Mouse (Mus musculus) hematopoietic stem cell, adult 5-6 weeks (primary cell): Measurements from ENCODE around the gene Ntn3. TPM values are rescaled to one million over a fixed set of nuclear protein-coding genes. Genes with fewer than 3 reads are reported as not detected.
A peak's percentile ranks its signal among the peaks of the same experiment; 100 is the strongest.

Experiments used
- ATAC-seq, 2 experiments: fragments of 125-278 bp in 1 of 2; replicated peaks in 1 of 2; 2 replicates each; pipeline ENCODE4 v1.8.0; 2016 to 2017; ENCODE audit warnings: inconsistent platforms in 2 of 2, mild to moderate bottlenecking in 2 of 2, moderate number of reproducible peaks in 2 of 2, low read depth in 1 of 2, moderate TSS enrichment in 1 of 2; ENCODE audit not compliant: low FRiP score in 2 of 2, poor library complexity in 2 of 2, severe bottlenecking in 2 of 2, insufficient read depth in 1 of 2, low TSS enrichment in 1 of 2
- total RNA-seq: library from RNA; stranded (forward); fragments of 172-1452, 232-1000 nt; gene quantifications from 2 replicates; pipeline ENCODE4 v1.2.3, GENCODE M21; 2017

Gene Ntn3
- total RNA-seq, 1 experiment from 2014 or later = 0.20 TPM

DNA sequence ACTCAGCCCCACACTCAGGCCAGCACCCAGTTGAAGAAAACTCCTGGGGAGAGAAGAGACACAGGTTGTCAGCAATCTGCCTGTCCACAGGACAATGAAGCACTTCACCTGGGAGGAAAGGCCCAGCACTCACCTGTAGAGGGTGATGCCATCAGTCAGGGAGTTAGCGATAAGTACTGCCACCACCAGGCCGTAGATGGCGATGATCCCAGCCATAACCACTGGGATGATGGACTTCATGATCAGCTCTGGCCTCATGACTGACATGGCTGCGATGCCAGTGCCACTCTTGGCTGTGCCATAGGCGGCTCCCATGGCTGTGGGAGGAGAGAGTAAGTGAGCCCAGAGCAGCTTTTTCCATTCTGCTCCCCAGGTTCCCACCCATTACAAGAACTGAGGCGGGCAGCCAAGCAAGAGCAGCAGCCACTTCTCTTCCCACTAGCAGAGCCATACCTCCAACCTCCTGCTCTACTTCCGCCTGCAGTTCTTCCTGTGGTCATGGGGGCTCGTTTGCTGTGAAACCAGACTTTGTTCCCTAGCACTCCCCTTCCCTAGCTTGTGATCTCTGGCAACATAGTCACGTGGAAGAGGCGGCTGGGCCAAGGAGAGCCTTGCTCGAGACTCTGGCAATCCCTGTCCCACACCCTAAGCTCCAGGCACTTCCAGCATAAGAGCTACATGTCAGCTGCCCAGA is 44.6 kb downstream of the Ntn3 start:
- no peak for ATAC-seq

DNA sequence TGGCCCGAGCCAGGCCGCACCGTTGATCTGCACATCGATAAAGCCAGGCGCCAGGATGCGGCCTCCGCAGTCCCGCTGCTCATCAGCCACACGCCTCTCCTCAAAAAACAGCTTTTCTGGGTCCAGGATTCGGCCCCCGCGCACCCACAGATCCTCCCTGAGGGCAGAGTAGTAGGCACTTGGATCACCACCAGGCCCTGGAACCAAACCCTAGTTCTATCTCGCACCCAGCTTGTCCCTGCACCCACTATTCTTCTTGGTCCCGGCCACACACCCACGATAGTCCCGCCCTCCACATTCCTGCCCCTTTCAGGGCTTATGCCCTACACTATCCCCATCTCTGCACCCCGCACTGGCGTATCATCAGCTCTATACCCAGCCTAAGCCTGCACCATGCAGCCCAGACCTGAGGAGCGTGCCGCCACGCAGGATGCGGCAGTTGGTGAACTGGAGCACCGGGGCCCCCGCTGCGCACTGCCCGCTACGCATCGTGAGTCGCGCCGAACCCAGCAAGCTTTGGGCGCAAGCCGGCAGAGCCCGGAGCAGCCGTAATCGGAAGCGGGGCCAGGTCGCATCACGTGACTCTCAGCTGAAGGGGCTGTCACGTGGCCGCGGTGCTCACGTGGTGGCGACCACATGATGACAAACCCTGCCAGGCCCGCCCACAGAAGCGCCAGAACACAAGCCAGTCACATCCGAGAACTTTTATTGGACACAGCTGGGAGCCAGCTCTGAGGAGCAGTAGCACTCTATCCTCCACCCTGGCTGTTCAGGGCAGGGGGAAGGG is 46.0 kb downstream of the Ntn3 start, which contains the start of gene Amdhd2:
Gene Amdhd2, minus strand, starts transcription at position 591 of the 787 bp plus-strand sequence.
- ATAC-seq = peak; percentile 43 to 46

DNA sequence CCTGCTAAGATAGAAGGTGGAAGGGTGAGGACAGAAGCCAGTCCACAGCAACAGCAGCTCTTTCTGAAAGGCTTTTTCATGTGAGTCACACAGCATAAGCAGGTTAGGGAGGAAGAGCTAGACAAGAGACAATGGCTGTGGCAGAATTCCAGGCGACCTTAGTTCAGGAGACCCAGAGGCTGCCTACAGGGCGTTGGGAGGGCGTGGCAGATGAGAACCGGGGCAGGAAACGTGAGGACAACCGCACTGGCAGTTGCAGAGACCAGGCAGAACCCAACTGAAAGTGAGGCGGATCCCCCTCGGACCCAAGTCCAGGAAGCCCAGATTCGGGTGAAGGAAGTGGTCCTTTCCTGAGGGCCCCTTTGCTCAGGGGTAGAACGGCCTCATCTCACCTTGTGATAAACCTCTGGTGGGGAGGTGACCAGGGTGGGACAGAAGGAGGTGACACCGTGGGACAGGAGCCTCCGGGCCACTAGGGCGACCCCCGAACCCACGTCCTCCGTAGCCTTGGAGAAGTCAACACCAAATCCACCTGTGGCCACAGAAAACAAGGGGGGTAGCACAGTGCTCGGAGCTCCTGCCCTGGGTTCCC is 46.7 kb downstream of the Ntn3 start:
- ATAC-seq = peak; percentile 9 to 51; a peak in 2 of 4 replicates

DNA sequence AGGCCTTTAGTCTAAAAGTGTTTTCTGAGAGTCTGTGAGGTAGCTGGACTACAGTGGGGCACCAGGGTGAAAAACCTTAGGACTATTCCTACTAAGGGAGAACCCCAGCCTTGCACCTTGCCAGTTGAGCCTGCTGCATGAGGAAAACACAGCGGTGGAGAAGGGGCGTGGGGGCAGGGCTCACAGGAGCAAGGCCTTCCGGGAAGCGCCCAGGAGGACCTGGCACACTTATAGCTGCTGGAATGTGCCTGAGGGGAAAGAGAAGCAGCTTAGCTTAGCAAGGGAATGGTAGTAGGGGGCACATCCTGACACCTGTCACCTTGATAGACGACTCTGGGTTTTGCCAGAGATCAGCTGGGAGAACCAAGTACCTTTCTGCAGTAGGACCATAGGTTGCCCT is 47.9 kb downstream of the Ntn3 start:
- ATAC-seq = no peak

DNA sequence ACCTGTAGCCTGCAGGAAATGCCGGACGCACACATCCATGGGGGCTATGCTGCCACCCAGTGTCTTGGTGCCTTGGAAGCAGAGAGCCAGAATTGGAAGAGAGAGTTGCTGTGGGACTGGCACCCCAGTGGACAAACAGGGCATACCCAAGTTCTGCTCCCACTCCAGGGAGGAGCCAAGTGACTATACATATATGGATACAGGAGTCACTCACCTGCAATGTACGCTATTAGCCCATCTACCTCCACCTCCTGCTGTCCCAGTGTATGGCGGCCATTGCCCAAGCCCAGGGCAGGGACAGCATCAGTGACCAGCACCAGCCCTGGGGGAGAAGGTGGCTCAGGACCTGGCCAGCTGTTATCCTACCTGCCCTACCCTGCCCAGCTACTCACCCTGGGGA is 51.8 kb downstream of the Ntn3 start:
- ATAC-seq = no peak

DNA sequence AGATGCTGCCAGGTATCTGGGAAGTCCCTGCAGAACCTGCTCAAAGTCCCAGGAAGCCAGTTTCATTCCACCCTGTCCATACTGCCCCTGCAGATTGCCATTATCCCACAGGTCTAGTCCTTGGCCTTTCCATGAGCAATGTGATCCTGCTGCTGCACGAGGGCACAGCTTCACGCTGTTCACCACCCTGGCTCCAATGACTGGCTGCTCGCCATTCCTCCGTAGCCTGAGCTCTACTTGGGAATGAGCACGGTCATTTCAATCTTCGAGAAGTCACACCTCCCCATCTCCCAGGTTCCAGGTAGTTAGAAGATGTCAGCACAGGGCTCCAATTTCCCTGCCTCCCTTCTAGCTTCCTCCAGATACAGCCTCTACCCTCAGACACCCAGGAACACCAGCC is 52.2 kb downstream of the Ntn3 start:
- ATAC-seq = no peak

DNA sequence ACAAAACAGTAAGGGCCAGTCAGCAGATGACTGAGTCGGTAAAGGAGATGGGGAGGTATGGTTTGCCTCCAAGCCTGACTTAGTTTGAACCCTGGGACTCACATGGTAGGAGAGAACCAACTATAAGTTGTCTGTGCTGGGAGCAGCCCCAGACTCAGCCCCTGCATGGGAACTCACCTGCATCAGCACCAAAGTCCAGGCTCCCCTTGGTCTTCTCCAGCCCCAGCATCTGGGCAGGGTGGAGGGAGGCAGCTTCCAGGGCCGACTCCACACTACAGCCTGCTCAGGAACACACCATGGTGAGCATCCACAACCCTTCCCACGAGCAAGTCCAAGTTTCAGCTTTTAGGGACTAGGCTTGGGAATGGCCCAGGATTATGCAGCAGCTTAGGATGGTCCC is 52.9 kb downstream of the Ntn3 start:
- ATAC-seq = no peak

DNA sequence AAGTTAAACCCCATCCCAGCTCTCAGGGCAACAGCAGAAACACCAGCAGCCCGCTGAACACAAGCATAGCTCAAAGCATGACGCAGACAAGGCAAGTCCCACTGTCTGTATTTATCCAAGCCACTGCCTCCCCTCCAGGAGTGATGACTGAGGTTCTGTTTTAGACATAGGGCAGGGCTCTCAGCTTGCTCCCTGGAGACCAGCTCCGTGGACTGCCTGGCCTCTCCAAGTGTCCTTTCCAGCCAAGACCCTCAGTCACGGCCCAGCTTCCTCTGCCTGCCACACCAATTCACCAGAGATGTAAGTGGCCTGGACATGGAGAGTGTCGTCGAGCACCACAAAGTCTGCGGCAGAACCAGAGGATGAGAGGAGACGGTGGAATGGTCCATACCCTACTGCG is 53.6 kb downstream of the Ntn3 start:
- no peak for ATAC-seq

DNA sequence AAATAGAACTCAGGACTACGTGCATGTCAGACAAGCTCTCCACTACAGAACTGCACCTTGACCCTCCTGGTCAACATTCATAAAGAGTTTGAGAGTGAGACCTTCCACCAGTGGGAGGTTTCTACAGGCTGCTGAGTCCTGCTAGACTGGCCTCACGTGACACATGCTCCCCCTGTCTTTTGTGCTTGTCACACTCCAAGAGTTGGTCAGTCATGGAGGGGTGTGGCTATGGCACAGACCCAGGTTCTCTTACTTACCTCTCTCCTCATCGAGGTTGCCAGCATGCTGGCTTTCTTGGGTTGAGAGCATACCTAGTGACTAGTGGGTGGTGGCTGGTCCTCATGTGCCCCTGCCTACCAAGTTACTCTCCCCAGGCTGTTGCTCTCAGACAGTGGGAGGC is 54.9 kb downstream of the Ntn3 start:
- no peak for ATAC-seq

Other genes with a start within 250 kb of the Ntn3 start
- 0.69 TPM in 1 of 2 replicates, not detected in the other for gene Prss30, start 229.0 kb downstream of the Ntn3 start, total RNA-seq
- gene Prss22, start 211.4 kb downstream of the Ntn3 start, total RNA-seq = not detected in 2 replicates
- gene Prss27, start 171.4 kb downstream of the Ntn3 start, total RNA-seq = not detected in 2 replicates
- 20.0 and 21.4 TPM in 2 replicates for gene Kctd5, start 136.0 kb downstream of the Ntn3 start, total RNA-seq
- 42.8 and 49.0 TPM in 2 replicates for gene Pdpk1, start 58.6 kb downstream of the Ntn3 start, total RNA-seq
- 17.0 and 19.1 TPM in 2 replicates for gene Amdhd2, start 45.8 kb downstream of the Ntn3 start, total RNA-seq
- gene Atp6v0c, start 39.8 kb downstream of the Ntn3 start, total RNA-seq = 65.1 and 74.2 TPM in 2 replicates
- 7.4 and 7.8 TPM in 2 replicates for gene Tbc1d24, start 4.0 kb downstream of the Ntn3 start, total RNA-seq
- gene Tedc2, start 11.3 kb upstream of the Ntn3 start, total RNA-seq = 16.1 and 23.7 TPM in 2 replicates
- gene Ccnf, start 42.0 kb upstream of the Ntn3 start, total RNA-seq = 18.1 and 21.1 TPM in 2 replicates
- 0.25 TPM in 1 of 2 replicates, not detected in the other for gene Abca17, start 141.5 kb upstream of the Ntn3 start, total RNA-seq
- 12.8 and 14.2 TPM in 2 replicates for gene Abca3, start 142.4 kb upstream of the Ntn3 start, total RNA-seq
- gene Rnps1, start 205.0 kb upstream of the Ntn3 start, total RNA-seq = 160 and 256 TPM in 2 replicates
- 21.2 and 30.8 TPM in 2 replicates for gene Eci1, start 217.1 kb upstream of the Ntn3 start, total RNA-seq
- gene Dnase1l2, start 233.6 kb upstream of the Ntn3 start, total RNA-seq = 2.7 TPM in 1 of 2 replicates, not detected in the other